Mouse (Mus musculus) midbrain, embryonic 15.5 days (tissue): Measurements from ENCODE around the gene Map4k5. TPM values are rescaled to one million over a fixed set of nuclear protein-coding genes. Genes with fewer than 3 reads are reported as not detected.

Experiments
- ATAC-seq: fragments of 200-750 bp; cut with Nextera tagmentation; replicated peaks from 2 replicates; pipeline ENCODE4 v1.8.0; 2017; ENCODE audit warnings: moderate TSS enrichment
- H3K27ac ChIP-seq: fragments of 300-500 bp; sonication (generic); 2 replicates; pipeline ENCODE4 v1.5.1; 2015; ENCODE audit warnings: mild to moderate bottlenecking, inconsistent platforms
- H3K27me3 ChIP-seq: fragments of 300-500 bp; sonication (generic); replicated peaks from 2 replicates; pipeline ENCODE4 v1.6.1; 2015; ENCODE audit warnings: inconsistent platforms
- H3K36me3 ChIP-seq: fragments of 300-500 bp; sonication (generic); replicated peaks from 2 replicates; pipeline ENCODE4 v1.6.1; 2015; ENCODE audit warnings: inconsistent platforms
- H3K4me1 ChIP-seq: fragments of 300-500 bp; sonication (generic); 2 replicates; pipeline ENCODE4 v1.6.1; 2015; ENCODE audit warnings: inconsistent platforms
- H3K4me2 ChIP-seq: fragments of 300-500 bp; sonication (generic); 2 replicates; pipeline ENCODE4 v1.6.1; 2015; ENCODE audit warnings: inconsistent platforms, mild to moderate bottlenecking, moderate library complexity
- H3K4me3 ChIP-seq: fragments of 300-500 bp; sonication (generic); 2 replicates; pipeline ENCODE4 v1.5.1; 2015; ENCODE audit warnings: mild to moderate bottlenecking, inconsistent platforms
- H3K9ac ChIP-seq: fragments of 300-500 bp; sonication (generic); 2 replicates; pipeline ENCODE4 v1.6.1; 2015; ENCODE audit warnings: mild to moderate bottlenecking, inconsistent platforms
- H3K9me3 ChIP-seq: fragments of 300-500 bp; sonication (generic); 2 replicates; pipeline ENCODE4 v1.6.1; 2016; ENCODE audit warnings: inconsistent platforms
- whole genome bisulfite sequencing: fragments of 180-500 bp; shearing (Covaris S2); methylation state at CpG from one replicate; pipeline ENCODE4 v1.1.7; 2015; ENCODE audit warnings: mixed read lengths; 5-methylcytosine and 5-hydroxymethylcytosine counted together
- microRNA counts: library from miRNA; unstranded; fragments of <30 nt; microRNA quantifications from one replicate; lab custom pipeline; 2016
- microRNA-seq: library from miRNA; unstranded; fragments of <30 nt; microRNA quantifications from one replicate; pipeline ENCODE4, GENCODE M21; 2016
- polyA plus RNA-seq: library from polyadenylated mRNA; unstranded; fragments of >200 nt; fragmentation: Nextera tagmentation; extraction: Ambion mirVana; gene quantifications from 2 replicates; pipeline ENCODE4 v1.2.1, GENCODE M21; 2015

Map4k5 gene
- polyA plus RNA-seq, 1 experiment from 2014 or later = 31.6 TPM

DNA sequence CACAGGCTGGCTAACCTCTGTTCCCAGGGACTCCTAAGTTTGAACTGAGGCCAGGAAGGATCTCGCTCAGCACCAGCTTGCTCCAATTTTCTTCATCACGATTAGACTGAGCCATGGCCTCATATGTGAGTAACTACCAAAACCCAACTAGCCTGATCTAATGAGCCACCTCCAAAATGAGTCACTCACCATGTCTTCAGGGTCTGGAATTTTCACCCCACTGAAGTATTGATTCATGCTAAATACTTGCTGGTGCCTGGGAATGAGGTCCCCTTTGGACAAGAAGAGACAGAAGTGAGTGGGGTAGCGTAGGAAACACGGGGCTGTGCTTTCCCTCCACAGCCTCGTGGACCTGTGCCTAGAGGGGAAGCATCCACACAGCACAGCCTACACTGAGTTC lies 139.1 kb downstream of the Map4k5 start:
- no peak overlapping the region for H3K27ac ChIP-seq
- H3K27me3 ChIP-seq = no peaks in the 10 kb centered on the region
- H3K4me1 ChIP-seq = peaks cover 14% of the 10 kb centered on the region
- no peaks in the 10 kb centered on the region for H3K36me3 ChIP-seq
- H3K4me2 ChIP-seq = no peak overlapping the region
- 84% methylated on average over 5 of the region's 5 CpGs for WGBS
- H3K4me3 ChIP-seq = no peak overlapping the region
- H3K9ac ChIP-seq = no peak overlapping the region
- no peak for ATAC-seq
- H3K9me3 ChIP-seq = no peaks in the 10 kb centered on the region

MicroRNAs within 50 kb of the gene (microRNA counts, 519-probe panel; counts per million panel counts)
- microRNA mmu-miR-681 (lab: Ali Mortazavi, UCI) = not detected

Small RNA genes lying within 50 kb of the gene (microRNA-seq; reads per million reads assigned to microRNA genes)
- not detected for gene Mir681

Other genes with a start within 250 kb of the Map4k5 start
- gene Sos2, start 211.3 kb downstream of the Map4k5 start, polyA plus RNA-seq = 13.0 and 13.2 TPM in 2 replicates
- gene L2hgdh, start 168.3 kb downstream of the Map4k5 start, polyA plus RNA-seq = 14.3 and 14.5 TPM in 2 replicates
- 33.0 and 33.3 TPM in 2 replicates for gene Atp5s, start 168.2 kb downstream of the Map4k5 start, polyA plus RNA-seq
- 8.7 and 10.0 TPM in 2 replicates for gene Cdkl1, start 101.9 kb downstream of the Map4k5 start, polyA plus RNA-seq
- gene Atl1, start 586 bp downstream of the Map4k5 start, polyA plus RNA-seq = 144 and 167 TPM in 2 replicates
- gene Sav1, start 93.8 kb upstream of the Map4k5 start, polyA plus RNA-seq = 2.5 TPM in 2 replicates
- gene Nin, start 220.5 kb upstream of the Map4k5 start, polyA plus RNA-seq = 14.1 and 15.9 TPM in 2 replicates